Mouse (Mus musculus) forebrain, embryonic 13.5 days (tissue): ENCODE data around the gene Mettl24. TPM values are rescaled to one million over a fixed set of nuclear protein-coding genes. Genes with fewer than 3 reads are reported as not detected.

ENCODE experiments used
- ATAC-seq: fragments of 200-750 bp; cut with Nextera tagmentation; 2 replicates; pipeline ENCODE4 v1.8.0; 2017
- H3K27ac ChIP-seq: fragments of 300-500 bp; sonication (generic); 2 replicates; pipeline ENCODE4 v1.5.1; 2015; ENCODE audit warnings: inconsistent platforms, mild to moderate bottlenecking, moderate library complexity
- H3K27me3 ChIP-seq: fragments of 300-500 bp; sonication (generic); 2 replicates; pipeline ENCODE4 v1.6.1; 2015; ENCODE audit warnings: mild to moderate bottlenecking, inconsistent platforms
- H3K36me3 ChIP-seq: fragments of 300-500 bp; sonication (generic); 2 replicates; pipeline ENCODE4 v1.6.1; 2015; ENCODE audit warnings: mild to moderate bottlenecking, inconsistent platforms; ENCODE audit not compliant: poor library complexity, severe bottlenecking
- H3K4me1 ChIP-seq: fragments of 300-500 bp; sonication (generic); 2 replicates; pipeline ENCODE4 v1.6.1; 2015; ENCODE audit warnings: inconsistent platforms
- H3K4me2 ChIP-seq: fragments of 300-500 bp; sonication (generic); 2 replicates; pipeline ENCODE4 v1.6.1; 2015; ENCODE audit warnings: inconsistent platforms, mild to moderate bottlenecking, moderate library complexity
- H3K4me3 ChIP-seq: fragments of 300-500 bp; sonication (generic); 2 replicates; pipeline ENCODE4 v1.5.1; 2015; ENCODE audit warnings: mild to moderate bottlenecking, inconsistent platforms
- H3K9ac ChIP-seq: fragments of 300-500 bp; sonication (generic); 2 replicates; pipeline ENCODE4 v1.6.1; 2015; ENCODE audit warnings: mild to moderate bottlenecking, inconsistent platforms
- H3K9me3 ChIP-seq: fragments of 300-500 bp; sonication (generic); replicated peaks from 2 replicates; pipeline ENCODE4 v1.6.1; 2016; ENCODE audit warnings: inconsistent platforms
- WGBS: fragments of 180-500 bp; shearing (Covaris S2); methylation state at CpG from one replicate; pipeline ENCODE4 v1.1.7; 2015; 5-methylcytosine and 5-hydroxymethylcytosine counted together
- polyA plus RNA-seq: library from polyadenylated mRNA; unstranded; fragments of >200 nt; fragmentation: Nextera tagmentation; extraction: Ambion mirVana; gene quantifications from 2 replicates; pipeline ENCODE4 v1.2.1, GENCODE M21; 2015

The Mettl24 gene
- polyA plus RNA-seq, 1 experiment from 2014 or later, result 0.21 TPM

GRCm38 (mm10) chr10:40687407-40687806 lies 4.3 kb downstream of the Mettl24 start:
- H3K36me3 ChIP-seq, result no peaks in the 10 kb centered on the region
- no peaks in the 10 kb centered on the region for H3K27me3 ChIP-seq
- peaks cover 13% of the 10 kb centered on the region for H3K4me1 ChIP-seq
- no peak for ATAC-seq
- WGBS, result 78% methylated on average over 2 of the region's 2 CpGs
- no peak overlapping the region for H3K4me2 ChIP-seq
- no peak overlapping the region for H3K9ac ChIP-seq
- no peaks in the 10 kb centered on the region for H3K9me3 ChIP-seq
- no peak overlapping the region for H3K4me3 ChIP-seq
- no peak overlapping the region for H3K27ac ChIP-seq

GRCm38 (mm10) chr10:40688266-40688665 lies 5.2 kb downstream of the Mettl24 start:
- no peak overlapping the region for H3K9ac ChIP-seq
- WGBS, result 74% methylated on average over 6 of the region's 6 CpGs
- no peak for ATAC-seq
- H3K27me3 ChIP-seq, result no peaks in the 10 kb centered on the region
- no peak overlapping the region for H3K4me2 ChIP-seq
- H3K4me3 ChIP-seq, result no peak overlapping the region
- no peaks in the 10 kb centered on the region for H3K9me3 ChIP-seq
- H3K4me1 ChIP-seq, result peaks cover 5% of the 10 kb centered on the region
- no peak overlapping the region for H3K27ac ChIP-seq
- no peaks in the 10 kb centered on the region for H3K36me3 ChIP-seq

- H3K4me2 ChIP-seq, result no peak overlapping the region
- 26% methylated on average over 1 of the region's 1 CpGs for WGBS
- no peak for ATAC-seq
- H3K36me3 ChIP-seq, result no peaks in the 10 kb centered on the region
- H3K9ac ChIP-seq, result no peak overlapping the region
- H3K27ac ChIP-seq, result no peak overlapping the region
- no peaks in the 10 kb centered on the region for H3K4me1 ChIP-seq
- H3K27me3 ChIP-seq, result no peaks in the 10 kb centered on the region
- no peak overlapping the region for H3K4me3 ChIP-seq
- H3K9me3 ChIP-seq, result no peaks in the 10 kb centered on the region
Measured at GRCm38 (mm10) chr10:40688873-40689272, 5.8 kb downstream of the Mettl24 start.

GRCm38 (mm10) chr10:40698652-40699051 lies 15.6 kb downstream of the Mettl24 start:
- H3K27ac ChIP-seq, result no peak overlapping the region
- no peak overlapping the region for H3K9ac ChIP-seq
- ATAC-seq, result no peak
- H3K4me2 ChIP-seq, result no peak overlapping the region
- no peaks in the 10 kb centered on the region for H3K27me3 ChIP-seq
- no peaks in the 10 kb centered on the region for H3K9me3 ChIP-seq
- H3K4me3 ChIP-seq, result no peak overlapping the region
- WGBS, result 84% methylated on average over 4 of the region's 4 CpGs
- no peaks in the 10 kb centered on the region for H3K36me3 ChIP-seq
- no peaks in the 10 kb centered on the region for H3K4me1 ChIP-seq

GRCm38 (mm10) chr10:40711127-40711526 lies 28.0 kb downstream of the Mettl24 start:
- H3K4me1 ChIP-seq, result no peaks in the 10 kb centered on the region
- no peaks in the 10 kb centered on the region for H3K9me3 ChIP-seq
- no peak overlapping the region for H3K27ac ChIP-seq
- no peaks in the 10 kb centered on the region for H3K27me3 ChIP-seq
- WGBS, result 88% methylated on average over 7 of the region's 7 CpGs
- H3K9ac ChIP-seq, result no peak overlapping the region
- H3K4me2 ChIP-seq, result no peak overlapping the region
- no peak for ATAC-seq
- no peak overlapping the region for H3K4me3 ChIP-seq
- H3K36me3 ChIP-seq, result no peaks in the 10 kb centered on the region

GRCm38 (mm10) chr10:40713018-40713608 lies 30.0 kb downstream of the Mettl24 start:
- Histone ChIP-seq H3K4me2 (no peak overlapping the region), H3K4me1 (no peaks in the 10 kb centered on the region), H3K27ac (no peak overlapping the region), H3K4me3 (no peak overlapping the region), H3K9ac (no peak overlapping the region), H3K36me3 (no peaks in the 10 kb centered on the region), H3K27me3 (no peaks in the 10 kb centered on the region), H3K9me3 (no peaks in the 10 kb centered on the region)
- 0 out of 2 replicates have a peak, but pooled peaks have one; percentile 30 for ATAC-seq
- WGBS, result 54% methylated on average over 9 of the region's 9 CpGs

GRCm38 (mm10) chr10:40713829-40714228 lies 30.7 kb downstream of the Mettl24 start:
- Histone ChIP-seq H3K9me3 (no peaks in the 10 kb centered on the region), H3K4me1 (no peaks in the 10 kb centered on the region), H3K27me3 (no peaks in the 10 kb centered on the region), H3K27ac (no peak overlapping the region), H3K4me2 (no peak overlapping the region), H3K4me3 (no peak overlapping the region), H3K36me3 (no peaks in the 10 kb centered on the region), H3K9ac (no peak overlapping the region)
- WGBS, result 90% methylated on average over 9 of the region's 9 CpGs
- ATAC-seq, result no peak

- WGBS, result 88% methylated on average over 4 of the region's 4 CpGs
- Histone ChIP-seq H3K27me3 (no peaks in the 10 kb centered on the region), H3K9me3 (no peaks in the 10 kb centered on the region), H3K4me3 (no peak overlapping the region), H3K27ac (no peak overlapping the region), H3K4me2 (no peak overlapping the region), H3K4me1 (no peaks in the 10 kb centered on the region), H3K9ac (no peak overlapping the region), H3K36me3 (no peaks in the 10 kb centered on the region)
- ATAC-seq, result no peak
Measured at GRCm38 (mm10) chr10:40715151-40715550, 32.1 kb downstream of the Mettl24 start.

GRCm38 (mm10) chr10:40716296-40716695 lies 33.2 kb downstream of the Mettl24 start:
- WGBS, result 77% methylated on average over 8 of the region's 8 CpGs

GRCm38 (mm10) chr10:40716713-40717112 lies 33.6 kb downstream of the Mettl24 start:
- no peak overlapping the region for H3K9ac ChIP-seq

More at GRCm38 (mm10) chr10:40716296-40716695, 33.2 kb downstream of the Mettl24 start:
- Histone ChIP-seq H3K4me1 (no peaks in the 10 kb centered on the region), H3K4me2 (no peak overlapping the region), H3K9ac (no peak overlapping the region), H3K4me3 (no peak overlapping the region), H3K36me3 (no peaks in the 10 kb centered on the region), H3K27ac (no peak overlapping the region), H3K9me3 (no peaks in the 10 kb centered on the region), H3K27me3 (no peaks in the 10 kb centered on the region)
- ATAC-seq, result no peak

GRCm38 (mm10) chr10:40718362-40718761 lies 35.3 kb downstream of the Mettl24 start:
- no peaks in the 10 kb centered on the region for H3K4me1 ChIP-seq
- H3K27me3 ChIP-seq, result no peaks in the 10 kb centered on the region
- H3K27ac ChIP-seq, result no peak overlapping the region
- 95% methylated on average over 13 of the region's 13 CpGs for WGBS
- no peaks in the 10 kb centered on the region for H3K9me3 ChIP-seq
- no peak for ATAC-seq
- no peak overlapping the region for H3K4me2 ChIP-seq
- no peaks in the 10 kb centered on the region for H3K36me3 ChIP-seq
- H3K4me3 ChIP-seq, result no peak overlapping the region
- no peak overlapping the region for H3K9ac ChIP-seq

More at GRCm38 (mm10) chr10:40716713-40717112, 33.6 kb downstream of the Mettl24 start:
- H3K4me3 ChIP-seq, result no peak overlapping the region
- H3K9me3 ChIP-seq, result no peaks in the 10 kb centered on the region
- no peak overlapping the region for H3K27ac ChIP-seq
- 90% methylated on average over 3 of the region's 3 CpGs for WGBS
- no peak for ATAC-seq
- H3K27me3 ChIP-seq, result no peaks in the 10 kb centered on the region
- H3K36me3 ChIP-seq, result no peaks in the 10 kb centered on the region
- no peaks in the 10 kb centered on the region for H3K4me1 ChIP-seq
- no peak overlapping the region for H3K4me2 ChIP-seq

- Histone ChIP-seq H3K4me2 (no peak overlapping the region), H3K4me3 (no peak overlapping the region), H3K36me3 (no peaks in the 10 kb centered on the region), H3K27ac (no peak overlapping the region), H3K27me3 (no peaks in the 10 kb centered on the region), H3K9me3 (no peaks in the 10 kb centered on the region), H3K4me1 (peaks cover 1% of the 10 kb centered on the region; the same call in 1 of the 2 replicates), H3K9ac (no peak overlapping the region)
- ATAC-seq, result no peak
- 73% methylated on average over 6 of the region's 6 CpGs for WGBS
Measured at GRCm38 (mm10) chr10:40719062-40719461, 36.0 kb downstream of the Mettl24 start.

GRCm38 (mm10) chr10:40720883-40721282 lies 37.8 kb downstream of the Mettl24 start:
- no peak overlapping the region for H3K9ac ChIP-seq
- no peaks in the 10 kb centered on the region for H3K27me3 ChIP-seq
- no peaks in the 10 kb centered on the region for H3K9me3 ChIP-seq
- peaks cover 14% of the 10 kb centered on the region for H3K4me1 ChIP-seq
- H3K4me2 ChIP-seq, result no peak overlapping the region
- H3K27ac ChIP-seq, result no peak overlapping the region
- ATAC-seq, result no peak
- WGBS, result 85% methylated on average over 5 of the region's 5 CpGs
- H3K4me3 ChIP-seq, result no peak overlapping the region
- no peaks in the 10 kb centered on the region for H3K36me3 ChIP-seq
